Mouse (Mus musculus): Measurements from ENCODE around the gene Nacc1. TPM values are rescaled to one million over a fixed set of nuclear protein-coding genes. Genes with fewer than 3 reads are reported as not detected.

The Nacc1 gene
- 20.8 and 25.0 TPM in 2 replicates for polyA plus RNA-seq (2016; fragmentation: Nextera tagmentation; extraction: Ambion mirVana)

DNA sequence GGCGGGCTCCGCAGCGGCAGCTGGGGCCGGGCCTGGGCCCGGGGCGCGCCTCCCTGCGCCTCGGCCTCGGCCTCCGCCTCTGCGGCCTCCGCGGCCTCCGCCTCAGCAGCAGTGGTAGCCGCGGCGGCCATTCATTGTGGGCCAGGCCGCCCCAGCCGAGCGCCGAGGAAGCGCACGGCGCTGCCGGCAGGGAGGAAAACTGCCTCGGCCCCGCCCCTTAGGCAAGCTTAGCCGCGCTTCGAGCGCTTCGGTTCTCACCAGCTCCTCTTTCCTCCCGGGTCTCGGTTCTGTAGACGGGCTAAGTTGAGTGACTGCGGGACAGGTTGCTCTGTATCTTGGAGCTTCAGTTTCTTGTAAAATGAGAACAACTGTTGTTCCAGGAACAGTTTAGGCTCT is at the start of gene Nacc1:
Nacc1 (minus strand) TSS at position 158 of the 396 bp plus-strand sequence.
- peak; percentile 75 for ATAC-seq (ENCODE audit: low FRiP score, low read depth)
- peak within 1 kb of the TSS; percentile 94 for H3K4me3 ChIP-seq
- no peaks in the 10 kb centered on the region for H3K27me3 ChIP-seq
- peak within 1 kb of the TSS; percentile 88 for H3K4me2 ChIP-seq (replicated peaks)
- H3K4me1 ChIP-seq, result peaks cover 46% of the 10 kb centered on the region
- H3K9me3 ChIP-seq, result no peaks in the 10 kb centered on the region
- H3K36me3 ChIP-seq, result peaks cover 18% of the 10 kb centered on the region
- peak within 1 kb of the TSS; percentile 100 for H3K9ac ChIP-seq (replicated peaks)
- peak within 1 kb of the TSS; percentile 93 for H3K27ac ChIP-seq (replicated peaks)
- WGBS, result under 1% methylated on average over 27 of the region's 37 CpGs

DNA sequence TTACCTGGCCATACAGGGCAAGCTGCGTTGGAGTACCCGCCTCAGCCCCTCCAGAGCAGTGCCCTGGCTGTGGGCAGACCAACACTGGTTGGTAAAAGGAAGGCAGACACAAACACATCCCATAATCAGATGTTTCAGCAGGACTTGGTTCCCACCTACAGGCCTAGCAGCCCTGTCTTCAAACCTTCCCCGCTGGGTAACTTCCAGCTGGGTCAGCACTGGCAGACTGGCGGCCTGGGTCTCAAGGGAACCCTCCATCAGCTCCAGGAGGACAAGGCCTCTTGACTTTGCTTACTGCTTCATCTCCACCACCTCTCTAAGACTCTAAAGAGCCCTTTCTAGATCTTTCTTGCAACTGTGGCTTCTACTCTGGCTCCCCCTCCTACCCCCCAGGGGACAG is 48.9 kb upstream of the Nacc1 start:
- H3K36me3 ChIP-seq, result no peaks in the 10 kb centered on the region
- H3K4me3 ChIP-seq, result no peak overlapping the region
- peaks cover 68% of the 10 kb centered on the region for H3K4me1 ChIP-seq
- H3K27ac ChIP-seq (replicated peaks), result no peak overlapping the region
- no peak overlapping the region for H3K4me2 ChIP-seq (replicated peaks)
- peaks cover 100% of the 10 kb centered on the region for H3K27me3 ChIP-seq
- no peaks in the 10 kb centered on the region for H3K9me3 ChIP-seq
- ATAC-seq (ENCODE audit: low FRiP score, low read depth), result no peak
- no peak overlapping the region for H3K9ac ChIP-seq (replicated peaks)
- WGBS, result 88% methylated on average over 4 of the region's 4 CpGs

DNA sequence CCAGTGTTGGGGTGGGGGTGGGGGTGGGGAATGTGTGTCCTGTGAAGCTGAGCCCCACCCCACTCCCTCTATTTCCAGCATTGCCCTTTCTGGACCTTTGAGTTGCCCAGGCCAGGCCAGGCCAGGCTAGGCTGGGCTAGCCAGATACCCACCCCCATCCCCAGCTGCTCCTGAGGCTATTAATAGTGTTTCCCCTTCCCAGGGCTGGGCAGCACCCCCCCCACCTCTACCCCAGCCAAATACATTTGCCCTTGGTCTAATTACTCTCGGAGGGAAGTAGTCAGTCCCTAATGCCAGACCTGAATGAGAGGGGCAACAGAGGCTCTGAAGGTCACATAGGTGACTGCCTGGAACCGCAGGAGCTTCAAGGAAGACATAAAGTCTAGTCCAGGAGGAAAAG is 47.9 kb upstream of the Nacc1 start:
- WGBS, result 53% methylated on average over 2 of the region's 2 CpGs
- H3K9ac ChIP-seq (replicated peaks), result no peak overlapping the region

DNA sequence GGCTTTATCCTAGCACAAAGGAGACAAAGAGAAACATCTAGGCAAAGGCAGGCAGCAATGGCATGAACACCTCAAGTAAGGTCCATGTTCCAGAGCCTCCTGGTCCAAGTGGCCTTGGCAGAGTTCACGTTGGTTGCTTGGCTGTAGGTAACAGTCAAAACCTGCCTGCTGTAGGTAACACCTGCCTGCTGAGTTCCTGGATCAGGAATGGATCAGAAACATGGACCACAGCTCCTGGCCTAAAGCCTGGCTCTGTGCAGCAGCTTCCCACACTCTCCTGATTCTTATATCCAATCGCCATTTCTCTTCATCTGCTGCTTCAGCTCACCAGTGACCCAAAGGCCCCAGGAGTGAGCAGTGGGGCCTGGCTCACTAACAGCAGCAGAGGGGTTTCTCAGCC is 47.0 kb upstream of the Nacc1 start:
- Histone ChIP-seq H3K27ac (replicated peaks) (no peak overlapping the region), H3K4me1 (peaks cover 67% of the 10 kb centered on the region), H3K4me2 (replicated peaks) (no peak overlapping the region), H3K9ac (replicated peaks) (no peak overlapping the region), H3K36me3 (no peaks in the 10 kb centered on the region), H3K4me3 (no peak overlapping the region), H3K9me3 (no peaks in the 10 kb centered on the region), H3K27me3 (peaks cover 88% of the 10 kb centered on the region)
- 69% methylated on average over 2 of the region's 2 CpGs for WGBS
- ATAC-seq (ENCODE audit: low FRiP score, low read depth), result no peak

More for the DNA sequence above, 47.9 kb upstream of the Nacc1 start:
- Histone ChIP-seq H3K27ac (replicated peaks) (no peak overlapping the region), H3K36me3 (no peaks in the 10 kb centered on the region), H3K27me3 (peaks cover 92% of the 10 kb centered on the region), H3K9me3 (no peaks in the 10 kb centered on the region), H3K4me2 (replicated peaks) (no peak overlapping the region), H3K4me1 (peaks cover 68% of the 10 kb centered on the region), H3K4me3 (no peak overlapping the region)
- no peak for ATAC-seq (ENCODE audit: low FRiP score, low read depth)

DNA sequence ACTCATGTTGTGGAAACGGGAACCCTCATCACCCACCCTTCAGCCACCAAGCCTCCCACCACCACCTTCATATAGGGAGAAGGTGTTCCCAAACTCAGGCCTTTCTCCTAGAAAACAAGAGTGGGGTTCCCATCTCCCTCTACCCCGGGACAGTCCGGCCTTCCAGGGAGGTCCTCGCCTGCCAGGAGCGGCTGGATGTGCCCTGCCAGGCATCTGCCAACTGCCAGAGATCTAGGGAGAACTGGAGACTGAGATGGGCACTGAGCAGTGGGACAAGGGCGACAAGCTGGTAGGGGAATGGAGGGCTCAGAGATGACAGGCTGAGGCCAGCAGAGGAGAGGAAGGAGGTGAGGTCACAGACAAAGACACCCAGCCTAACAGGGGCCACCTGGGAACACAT is 46.3 kb upstream of the Nacc1 start:
- ATAC-seq (ENCODE audit: low FRiP score, low read depth), result no peak
- Histone ChIP-seq H3K36me3 (no peaks in the 10 kb centered on the region), H3K9me3 (no peaks in the 10 kb centered on the region), H3K4me1 (peaks cover 64% of the 10 kb centered on the region), H3K9ac (replicated peaks) (no peak overlapping the region), H3K27ac (replicated peaks) (no peak overlapping the region), H3K27me3 (peaks cover 81% of the 10 kb centered on the region), H3K4me2 (replicated peaks) (no peak overlapping the region), H3K4me3 (no peak overlapping the region)
- 87% methylated on average over 6 of the region's 6 CpGs for WGBS

DNA sequence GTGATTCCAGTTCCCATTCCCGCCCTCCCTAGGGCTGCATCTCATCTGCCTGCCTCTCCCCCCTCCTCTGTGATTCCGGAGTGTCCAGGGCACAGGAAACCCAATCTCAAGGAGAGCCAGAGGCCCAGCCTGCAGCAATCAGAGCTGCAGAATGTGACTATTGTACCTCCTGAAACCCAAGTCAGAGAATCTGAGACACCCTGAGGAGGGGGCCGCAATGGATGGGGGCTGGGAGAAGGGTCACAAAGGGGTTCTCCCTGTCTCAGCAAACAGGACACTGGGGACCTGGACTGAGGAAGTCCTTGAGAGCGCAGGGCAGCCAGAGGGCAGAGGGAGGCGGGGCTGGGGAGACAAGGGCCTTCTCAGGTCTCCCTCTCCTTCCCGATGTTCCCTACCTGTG is 45.3 kb upstream of the Nacc1 start:
- ATAC-seq (ENCODE audit: low FRiP score, low read depth), result no peak
- H3K4me3 ChIP-seq, result no peak overlapping the region
- 47% methylated on average over 6 of the region's 6 CpGs for WGBS
- H3K27ac ChIP-seq (replicated peaks), result 0 out of 2 replicates have a peak overlapping the region, but pooled peaks have one; percentile 20
- H3K4me2 ChIP-seq (replicated peaks), result no peak overlapping the region
- H3K9me3 ChIP-seq, result no peaks in the 10 kb centered on the region
- H3K27me3 ChIP-seq, result peaks cover 80% of the 10 kb centered on the region
- H3K9ac ChIP-seq (replicated peaks), result no peak overlapping the region
- no peaks in the 10 kb centered on the region for H3K36me3 ChIP-seq
- H3K4me1 ChIP-seq, result peaks cover 63% of the 10 kb centered on the region

DNA sequence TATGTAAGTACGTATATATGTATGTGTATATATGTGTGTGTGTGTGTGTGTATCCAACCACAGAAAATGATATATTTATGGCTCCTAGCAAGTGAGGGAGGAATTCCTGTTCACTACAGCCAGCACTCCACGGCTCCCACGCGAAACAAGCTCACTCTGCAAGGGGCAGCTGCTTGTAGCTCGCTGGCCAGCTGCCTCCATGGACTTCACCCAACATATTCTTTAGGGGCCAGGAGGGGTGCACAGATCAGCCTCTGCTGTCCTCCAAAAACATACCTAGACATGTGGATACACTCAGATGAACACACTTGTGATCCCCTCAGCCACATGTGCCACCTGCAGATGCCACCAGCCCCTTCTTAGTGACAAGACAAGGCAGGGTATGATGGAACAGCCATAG is 44.9 kb upstream of the Nacc1 start:
- no peak overlapping the region for H3K9ac ChIP-seq (replicated peaks)

DNA sequence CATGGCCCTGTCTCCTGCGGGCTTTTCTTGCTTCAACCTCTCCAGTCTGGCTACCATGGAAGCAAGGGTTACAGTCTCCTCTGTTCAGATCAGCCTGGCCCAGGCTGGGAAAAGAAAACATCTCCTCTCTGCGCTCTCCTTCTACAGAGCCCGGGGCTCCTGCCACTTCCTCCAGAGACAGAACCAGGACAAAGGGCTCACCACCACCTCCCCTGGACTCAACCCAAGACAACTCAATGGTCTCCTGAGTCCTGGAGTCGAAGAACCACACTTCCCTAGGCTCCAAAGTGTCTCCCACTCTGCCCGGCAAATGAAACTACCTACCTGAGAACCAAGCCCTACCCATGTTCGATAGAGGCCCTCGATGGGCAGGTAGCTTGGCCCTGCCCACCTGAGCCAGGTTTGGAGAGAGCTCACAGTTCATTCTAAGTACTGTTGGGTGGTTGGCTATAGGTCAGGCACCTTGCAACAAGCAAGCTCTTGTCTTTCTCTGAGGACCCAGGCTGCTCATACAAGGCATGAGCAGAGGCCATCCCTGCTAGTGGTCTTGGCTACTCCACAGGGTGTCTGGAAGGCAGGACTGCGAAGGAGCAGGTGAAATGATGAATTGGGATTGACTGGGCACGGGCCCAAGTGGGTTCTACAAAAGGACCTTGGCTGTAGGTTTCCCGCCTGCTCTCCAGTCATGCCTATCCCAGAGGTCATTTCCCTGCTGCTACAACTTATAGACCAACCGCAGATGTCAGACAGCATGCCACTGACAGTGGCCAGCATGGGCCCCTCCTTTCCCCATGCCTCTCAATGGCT is 43.9 kb upstream of the Nacc1 start:
- Histone ChIP-seq H3K4me2 (replicated peaks) (0 out of 2 replicates have a peak overlapping the region, but pooled peaks have one; percentile 7), H3K4me3 (no peak overlapping the region), H3K9me3 (no peaks in the 10 kb centered on the region), H3K36me3 (peaks cover 4% of the 10 kb centered on the region; the same call in 1 of the 2 replicates), H3K9ac (replicated peaks) (no peak overlapping the region), H3K27ac (replicated peaks) (peak overlapping the region; percentile 89), H3K27me3 (peaks cover 76% of the 10 kb centered on the region), H3K4me1 (peaks cover 56% of the 10 kb centered on the region)
- 71% methylated on average over 11 of the region's 11 CpGs for WGBS
- ATAC-seq (ENCODE audit: low FRiP score, low read depth), result no peak

More for the DNA sequence above, 44.9 kb upstream of the Nacc1 start:
- H3K4me3 ChIP-seq, result no peak overlapping the region
- WGBS, result 76% methylated on average over 5 of the region's 5 CpGs
- H3K4me2 ChIP-seq (replicated peaks), result no peak overlapping the region
- peaks cover 80% of the 10 kb centered on the region for H3K27me3 ChIP-seq
- H3K36me3 ChIP-seq, result no peaks in the 10 kb centered on the region
- peaks cover 59% of the 10 kb centered on the region for H3K4me1 ChIP-seq
- H3K27ac ChIP-seq (replicated peaks), result no peak overlapping the region
- no peak for ATAC-seq (ENCODE audit: low FRiP score, low read depth)
- no peaks in the 10 kb centered on the region for H3K9me3 ChIP-seq

DNA sequence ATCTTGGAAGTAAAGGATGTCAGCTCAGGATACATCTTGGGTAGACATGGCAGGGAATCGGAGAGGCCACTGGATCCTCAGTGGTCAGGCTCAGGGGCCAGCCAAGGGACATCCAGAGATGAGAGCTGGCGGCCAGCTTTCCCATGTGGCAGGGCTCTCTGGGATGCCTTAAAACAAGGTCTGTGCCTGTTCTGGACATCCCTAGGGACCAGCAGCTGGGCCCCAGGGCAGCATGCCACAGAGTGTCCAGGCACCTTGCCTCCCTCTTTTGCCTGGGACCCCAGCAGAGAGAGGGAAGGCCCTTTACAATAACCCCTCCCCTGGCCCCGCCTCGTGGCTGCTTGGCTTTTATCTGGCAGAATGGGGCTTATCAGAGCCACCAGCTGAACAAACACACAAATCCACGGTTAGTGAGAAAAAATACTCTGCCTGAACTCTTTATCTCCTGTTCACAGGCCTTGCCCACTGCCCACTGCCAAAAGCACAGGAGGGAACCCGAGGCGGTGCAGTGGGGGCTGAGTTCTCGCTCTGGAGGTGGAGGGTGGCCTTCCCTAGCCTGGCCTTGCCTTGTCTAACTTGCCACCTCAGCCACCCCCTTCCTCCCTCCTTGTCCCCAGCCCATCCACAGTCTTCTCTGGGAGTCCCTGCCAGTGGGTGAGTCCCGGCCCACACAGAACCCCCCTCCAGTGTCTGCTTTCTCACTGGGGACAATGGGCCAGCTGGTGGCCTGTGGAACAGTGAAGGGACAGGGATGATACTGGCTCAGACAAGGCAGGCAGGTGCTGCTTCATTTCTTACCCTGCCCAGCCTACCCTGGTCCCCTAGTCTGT is 43.1 kb upstream of the Nacc1 start:
- peaks cover 4% of the 10 kb centered on the region; the same call in 1 of the 2 replicates for H3K36me3 ChIP-seq
- H3K27me3 ChIP-seq, result peaks cover 73% of the 10 kb centered on the region
- H3K4me2 ChIP-seq (replicated peaks), result 0 out of 2 replicates have a peak overlapping the region, but pooled peaks have one; percentile 7
- H3K4me3 ChIP-seq, result no peak overlapping the region
- H3K27ac ChIP-seq (replicated peaks), result peak overlapping the region; percentile 89
- H3K9ac ChIP-seq (replicated peaks), result peak overlapping the region; percentile 20; the same call in 1 of the 2 replicates
- H3K9me3 ChIP-seq, result no peaks in the 10 kb centered on the region
- ATAC-seq (ENCODE audit: low FRiP score, low read depth), result peak; percentile 61
- WGBS, result 22% methylated on average over 9 of the region's 9 CpGs
- peaks cover 63% of the 10 kb centered on the region for H3K4me1 ChIP-seq

DNA sequence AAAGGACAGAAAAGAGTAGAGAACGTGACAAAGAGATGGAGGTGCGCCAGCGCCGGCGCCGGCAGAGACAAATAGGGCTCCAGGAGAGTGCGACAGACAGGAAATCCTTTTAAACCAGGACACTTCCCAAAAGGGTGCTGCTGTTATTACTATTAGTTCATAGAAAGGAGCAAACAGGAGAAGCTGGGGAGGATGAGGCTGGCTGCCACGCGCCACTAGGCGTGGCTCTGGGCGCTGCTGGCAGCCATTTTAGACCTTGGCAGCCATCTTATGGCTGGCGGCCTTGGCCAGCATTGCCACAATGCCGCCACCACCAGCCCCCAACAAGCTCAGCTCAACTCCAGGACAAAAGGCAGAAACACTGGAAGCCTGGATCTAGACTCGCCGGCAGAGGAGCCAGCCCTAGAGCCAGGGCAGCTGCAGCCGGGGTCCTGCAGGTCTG is 42.3 kb upstream of the Nacc1 start:
- no peaks in the 10 kb centered on the region for H3K9me3 ChIP-seq
- no peak for ATAC-seq (ENCODE audit: low FRiP score, low read depth)
- 94% methylated on average over 16 of the region's 16 CpGs for WGBS
- H3K36me3 ChIP-seq, result peaks cover 4% of the 10 kb centered on the region; the same call in 1 of the 2 replicates
- no peak overlapping the region for H3K4me2 ChIP-seq (replicated peaks)
- peaks cover 70% of the 10 kb centered on the region for H3K27me3 ChIP-seq
- peak overlapping the region; percentile 89 for H3K27ac ChIP-seq (replicated peaks)
- no peak overlapping the region for H3K4me3 ChIP-seq
- H3K9ac ChIP-seq (replicated peaks), result no peak overlapping the region
- H3K4me1 ChIP-seq, result peaks cover 68% of the 10 kb centered on the region

DNA sequence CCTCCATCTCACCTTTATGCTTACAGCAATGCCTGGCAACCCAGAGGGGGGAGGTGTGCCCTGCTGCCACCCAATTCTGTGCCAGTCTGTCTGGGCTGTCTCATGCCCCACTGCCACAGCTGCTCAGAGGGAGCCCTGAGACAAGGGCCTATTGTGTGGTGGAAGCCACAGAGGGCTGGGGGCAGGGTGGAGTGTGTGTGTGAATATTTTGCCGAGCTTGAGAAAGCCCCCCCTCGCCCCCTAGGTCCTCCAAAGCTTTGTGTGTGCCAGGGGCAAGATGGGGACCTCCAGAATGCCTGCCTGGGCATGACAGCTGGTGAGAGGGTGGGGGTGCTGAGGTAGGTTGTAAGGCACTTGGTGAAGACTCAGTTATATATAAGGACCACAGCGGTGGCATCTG is 40.8 kb upstream of the Nacc1 start:
- ATAC-seq (ENCODE audit: low FRiP score, low read depth), result peak; percentile 61
- Histone ChIP-seq H3K27me3 (peaks cover 70% of the 10 kb centered on the region), H3K27ac (replicated peaks) (peak overlapping the region; percentile 46), H3K4me1 (peaks cover 79% of the 10 kb centered on the region), H3K4me2 (replicated peaks) (no peak overlapping the region), H3K4me3 (no peak overlapping the region), H3K9me3 (no peaks in the 10 kb centered on the region), H3K9ac (replicated peaks) (no peak overlapping the region), H3K36me3 (peaks cover 4% of the 10 kb centered on the region; the same call in 1 of the 2 replicates)
- WGBS, result 69% methylated on average over 3 of the region's 3 CpGs

DNA sequence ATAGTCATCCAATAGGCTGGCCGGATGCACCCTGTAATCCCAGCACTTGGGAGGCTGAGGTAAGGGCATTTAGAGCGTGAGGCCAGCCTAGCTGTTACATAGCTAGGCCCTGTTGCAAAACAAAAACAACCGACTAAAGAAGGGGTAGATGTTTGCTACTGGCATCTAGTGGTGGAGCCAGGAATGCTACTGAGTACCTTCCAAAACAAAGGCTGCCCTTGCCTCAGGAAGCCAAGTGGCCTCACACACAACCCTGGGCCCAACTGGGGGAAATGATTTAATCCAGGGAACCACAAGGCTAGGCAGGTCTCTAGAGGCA is 38.2 kb upstream of the Nacc1 start:
- Histone ChIP-seq H3K4me1 (peaks cover 65% of the 10 kb centered on the region), H3K4me2 (replicated peaks) (no peak overlapping the region), H3K27ac (replicated peaks) (peak overlapping the region; percentile 46; the same call in 1 of the 2 replicates), H3K9me3 (no peaks in the 10 kb centered on the region), H3K4me3 (no peak overlapping the region), H3K27me3 (peaks cover 65% of the 10 kb centered on the region), H3K9ac (replicated peaks) (no peak overlapping the region), H3K36me3 (peaks cover 4% of the 10 kb centered on the region; the same call in 1 of the 2 replicates)
- WGBS, result 14% methylated on average over 3 of the region's 3 CpGs
- ATAC-seq (ENCODE audit: low FRiP score, low read depth), result no peak
